Mouse (Mus musculus): ENCODE results near the gene Tspo.

- TF ChIP-seq CTCF (conservative IDR thresholded peaks at IDR 0.05 in 1 of 2, IDR thresholded peaks at IDR 0.05 in 1 of 2; ENCODE audit: low read depth in 2 of 2, low read length in 2 of 2): no peak
- TF ChIP-seq EP300 (IDR thresholded peaks at IDR 0.05; ENCODE audit: low read length): no peak
- no peak for TF ChIP-seq SIN3A (IDR thresholded peaks at IDR 0.05; ENCODE audit: low read length)
- no peak for TF ChIP-seq POLR2A (IDR thresholded peaks at IDR 0.05; ENCODE audit: low read depth, low read length)
- TF ChIP-seq MAZ (IDR thresholded peaks at IDR 0.05; ENCODE audit: low read depth, low read length): no peak
- no peak for TF ChIP-seq TCF12 (IDR thresholded peaks at IDR 0.05; ENCODE audit: low read depth, low read length)
- TF ChIP-seq NELFE (IDR thresholded peaks at IDR 0.05; ENCODE audit: low read depth, low read length): no peak
- TF ChIP-seq CHD2 (IDR thresholded peaks at IDR 0.05; ENCODE audit: low read length): no peak
- no peak for TF ChIP-seq KAT2A (IDR thresholded peaks at IDR 0.05; ENCODE audit: insufficient replicate concordance, low read length)
These were observed 39.6 kb upstream of the Tspo start for GRCm38 (mm10) chr15:83523638-83524332.
